Mouse (Mus musculus) embryonic facial prominence, embryonic 11.5 days (tissue): ENCODE measurements around the gene Vmn1r66. TPM values are rescaled to one million over a fixed set of nuclear protein-coding genes. Genes with fewer than 3 reads are reported as not detected.
"Not testable (repeated sequence)": the region's sequence is repeated elsewhere in the genome, so short reads cannot be mapped to it uniquely, and the experiment has no call there.

Experiments used
- ATAC-seq: fragments of 200-750 bp; cut with Nextera tagmentation; replicated peaks from 2 replicates; pipeline ENCODE4 v1.8.0; 2017; ENCODE audit warnings: low read depth; ENCODE audit not compliant: insufficient number of reproducible peaks, low FRiP score, low TSS enrichment
- DNase-seq: peaks from one replicate; pipeline ENCODE4 v3.0.0-alpha.2; 2015; ENCODE audit warnings: low spot score
- H3K27ac ChIP-seq: fragments of 300-500 bp; sonication (generic); replicated peaks from 2 replicates; pipeline ENCODE4 v1.5.1; 2014; ENCODE audit warnings: mild to moderate bottlenecking, low read depth, low read length, control low read depth
- H3K27me3 ChIP-seq: fragments of 300-500 bp; sonication (generic); 2 replicates; pipeline ENCODE4 v1.6.1; 2014; ENCODE audit warnings: mild to moderate bottlenecking, low read length, moderate library complexity, mixed read lengths; ENCODE audit not compliant: control insufficient read depth, insufficient read depth
- H3K36me3 ChIP-seq: fragments of 300-500 bp; sonication (generic); replicated peaks from 2 replicates; pipeline ENCODE4 v1.6.1; 2014; ENCODE audit warnings: low read depth, mild to moderate bottlenecking, low read length, moderate library complexity, mixed read lengths; ENCODE audit not compliant: control insufficient read depth, insufficient read depth
- H3K4me1 ChIP-seq: fragments of 300-500 bp; sonication (generic); 2 replicates; pipeline ENCODE4 v1.6.1; 2014; ENCODE audit warnings: low read length, mixed read lengths; ENCODE audit not compliant: control insufficient read depth, insufficient read depth
- H3K4me2 ChIP-seq: fragments of 300-500 bp; sonication (generic); 2 replicates; pipeline ENCODE4 v1.6.1; 2014; ENCODE audit warnings: low read depth, mild to moderate bottlenecking, control low read depth, low read length, moderate library complexity
- H3K4me3 ChIP-seq: fragments of 300-500 bp; sonication (generic); 2 replicates; pipeline ENCODE4 v1.5.1; 2014; ENCODE audit warnings: low read depth, low read length, control low read depth
- H3K9ac ChIP-seq: fragments of 300-500 bp; sonication (generic); replicated peaks from 2 replicates; pipeline ENCODE4 v1.6.1; 2014; ENCODE audit warnings: mild to moderate bottlenecking, control low read depth, low read length
- H3K9me3 ChIP-seq: fragments of 300-500 bp; sonication (generic); replicated peaks from 2 replicates; pipeline ENCODE4 v1.6.1; 2016; ENCODE audit warnings: mild to moderate bottlenecking, low read length, inconsistent platforms, mixed read lengths; ENCODE audit not compliant: control insufficient read depth
- WGBS: fragments of 180-500 bp; shearing (Covaris S2); extraction: QIAGEN DNeasy Blood & Tissue Kit; methylation state at CpG from one replicate; pipeline ENCODE4 v1.1.7; 2014; 5-methylcytosine and 5-hydroxymethylcytosine counted together
- polyA plus RNA-seq: library from polyadenylated mRNA; unstranded; fragments of >200 nt; fragmentation: Nextera tagmentation; extraction: Ambion mirVana; gene quantifications from 2 replicates; pipeline ENCODE4 v1.2.1, GENCODE M21; 2014

Gene Vmn1r66
- not detected in 2 replicates for polyA plus RNA-seq

GRCm38 (mm10) chr7:10277906-10278305 lies at the start of gene Vmn1r66:
Gene Vmn1r66 (minus strand): TSS chr7:10278006.
- ATAC-seq, result no peak
- no peaks in the 10 kb centered on the region for H3K36me3 ChIP-seq
- H3K27me3 ChIP-seq, result no peaks in the 10 kb centered on the region
- no peak within 1 kb of the TSS for H3K4me2 ChIP-seq
- H3K4me1 ChIP-seq, result no peaks in the 10 kb centered on the region
- H3K4me3 ChIP-seq, result no peak within 1 kb of the TSS
- no peak within 1 kb of the TSS for H3K27ac ChIP-seq
- no peaks in the 10 kb centered on the region for H3K9me3 ChIP-seq
- DNase-seq, result no peak
- H3K9ac ChIP-seq, result no peak within 1 kb of the TSS

GRCm38 (mm10) chr7:10325462-10325861 lies 47.7 kb upstream of the Vmn1r66 start:
- not testable (repeated sequence) for H3K36me3 ChIP-seq, H3K4me2 ChIP-seq, H3K9me3 ChIP-seq, H3K27ac ChIP-seq, H3K4me3 ChIP-seq, ATAC-seq, DNase-seq, H3K9ac ChIP-seq, H3K27me3 ChIP-seq, H3K4me1 ChIP-seq
- 73% methylated on average over 16 of the region's 20 CpGs for WGBS

- no peaks in the 10 kb centered on the region for H3K27me3 ChIP-seq
- H3K9ac ChIP-seq, result no peak overlapping the region
- DNase-seq (no peak), ATAC-seq (no peak)
- no peak overlapping the region for H3K27ac ChIP-seq
- no peaks in the 10 kb centered on the region for H3K36me3 ChIP-seq
- H3K9me3 ChIP-seq, result 0 out of 2 replicates have a peak, but pooled peaks cover 3% of the 10 kb centered on the region
- H3K4me1 ChIP-seq, result no peaks in the 10 kb centered on the region
- 92% methylated on average over 13 of the region's 13 CpGs for WGBS
- H3K4me3 ChIP-seq, result no peak overlapping the region
- no peak overlapping the region for H3K4me2 ChIP-seq
Measured at GRCm38 (mm10) chr7:10252075-10252474, 25.7 kb downstream of the Vmn1r66 start.

GRCm38 (mm10) chr7:10249146-10249545 lies 28.7 kb downstream of the Vmn1r66 start:
- Histone ChIP-seq H3K4me2 (no peak overlapping the region), H3K36me3 (no peaks in the 10 kb centered on the region), H3K27ac (no peak overlapping the region), H3K9ac (no peak overlapping the region), H3K4me1 (no peaks in the 10 kb centered on the region), H3K9me3 (0 out of 2 replicates have a peak, but pooled peaks cover 3% of the 10 kb centered on the region), H3K27me3 (no peaks in the 10 kb centered on the region), H3K4me3 (no peak overlapping the region)
- DNase-seq, result no peak
- ATAC-seq, result no peak
- 89% methylated on average over 5 of the region's 5 CpGs for WGBS

Other genes starting within 250 kb of the Vmn1r66 start
- not detected in 2 replicates for gene Vmn2r50, start 224.7 kb downstream of the Vmn1r66 start, polyA plus RNA-seq
- not detected in 2 replicates for gene Vmn2r51, start 172.3 kb downstream of the Vmn1r66 start, polyA plus RNA-seq
- not detected in 2 replicates for gene Vmn2r52, start 101.4 kb downstream of the Vmn1r66 start, polyA plus RNA-seq
- gene Vmn1r67, start 165.3 kb upstream of the Vmn1r66 start, polyA plus RNA-seq, result not detected in 2 replicates
- gene Zik1, start 217.4 kb upstream of the Vmn1r66 start, polyA plus RNA-seq, result 46.8 and 53.0 TPM in 2 replicates